Mouse (Mus musculus) T-cell, adult 66 days (primary cell): ENCODE data around the gene Olfr1218. TPM values are rescaled to one million over a fixed set of nuclear protein-coding genes. Genes with fewer than 3 reads are reported as not detected.

ENCODE experiments used
- total RNA-seq, 2 experiments: library from RNA; stranded (reverse); gene quantifications; 3 replicates in 1 of 2; 4 replicates in 1 of 2; pipeline ENCODE4 v1.2.4; 2023

Gene Olfr1218
- total RNA-seq, result not detected

DNA sequence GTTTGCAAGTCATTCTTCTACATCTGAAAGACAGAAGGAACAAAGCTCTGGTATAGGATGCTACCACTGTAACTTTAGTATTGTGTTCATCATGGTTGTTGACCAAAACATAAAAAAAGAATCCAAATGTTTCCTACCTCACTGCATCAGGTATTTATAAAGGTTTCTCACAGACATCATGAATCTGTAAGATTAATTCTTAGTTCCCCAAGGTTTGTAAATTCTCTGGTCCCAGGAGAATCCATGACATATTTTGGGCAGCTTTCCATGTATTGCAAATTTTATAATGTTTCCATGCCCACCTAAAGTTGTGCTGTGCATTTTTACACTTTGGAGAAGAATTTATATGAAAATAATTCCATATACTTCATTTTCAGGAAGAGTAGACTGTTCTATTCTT, at the start of gene Olfr1218:
Gene Olfr1218, minus strand, starts transcription at position 101 of the 400 bp plus-strand sequence.

DNA sequence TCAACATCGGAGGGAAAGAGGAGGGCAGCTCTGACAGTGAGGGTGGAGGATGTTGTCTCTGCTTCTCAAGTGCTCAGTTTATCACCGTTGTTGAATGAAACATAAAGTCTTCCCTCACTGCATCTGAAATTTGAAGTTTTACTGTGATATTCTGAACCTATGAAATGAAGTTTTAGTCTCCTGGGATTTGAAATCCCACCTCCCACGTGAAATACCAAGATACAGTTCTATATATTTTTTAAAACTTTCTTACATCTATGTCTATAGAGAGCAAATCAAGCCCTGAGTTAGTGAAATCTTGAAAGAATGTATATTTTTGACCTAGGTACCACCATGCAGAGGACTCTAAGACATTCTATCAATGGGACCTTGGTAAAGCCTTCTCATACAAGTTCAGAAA, 45.7 kb upstream of the Olfr1218 start, which contains the start of gene Olfr1220:
Gene Olfr1220, minus strand, starts transcription at position 101 of the 400 bp plus-strand sequence.

DNA sequence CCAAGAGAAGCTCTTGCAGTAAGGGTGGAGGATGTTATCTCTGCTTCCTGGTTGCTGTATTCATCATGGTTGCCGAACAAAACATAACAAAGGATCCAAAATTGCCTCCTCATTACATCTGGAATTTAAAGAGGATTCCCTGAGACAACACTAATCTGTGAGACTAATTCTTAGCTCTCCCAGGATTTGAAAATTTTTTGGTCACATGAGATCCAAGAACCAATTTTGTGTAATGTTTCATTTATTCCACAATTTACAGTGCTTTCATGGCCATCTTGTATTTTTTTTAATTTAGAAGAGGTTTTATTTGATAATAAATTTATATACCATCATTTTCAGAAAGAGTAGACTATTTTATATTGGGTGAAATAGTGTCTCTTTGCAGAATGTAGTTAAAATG, 22.4 kb upstream of the Olfr1218 start, which contains the start of gene Olfr1219:
Gene Olfr1219, minus strand, starts transcription at position 101 of the 400 bp plus-strand sequence.

DNA sequence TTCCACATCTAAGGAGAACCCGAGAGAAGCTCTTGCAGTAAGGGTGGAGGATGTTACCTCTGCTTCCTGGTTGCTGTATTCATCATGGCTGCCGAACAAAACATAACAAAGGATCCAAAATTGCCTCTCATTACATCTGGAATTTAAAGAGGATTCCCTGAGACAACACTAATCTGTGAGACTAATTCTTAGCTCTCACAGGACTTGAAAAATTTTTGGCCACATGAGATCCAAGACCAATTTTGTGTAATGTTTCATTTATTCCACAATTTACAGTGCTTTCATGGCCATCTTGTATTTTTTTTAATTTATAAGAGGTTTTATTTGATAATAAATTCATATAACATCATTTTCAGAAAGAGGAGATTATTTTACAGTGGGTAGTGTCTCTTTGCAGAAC, 29.0 kb downstream of the Olfr1218 start, which contains the start of gene Olfr1217:
Gene Olfr1217, minus strand, starts transcription at position 101 of the 400 bp plus-strand sequence.

DNA sequence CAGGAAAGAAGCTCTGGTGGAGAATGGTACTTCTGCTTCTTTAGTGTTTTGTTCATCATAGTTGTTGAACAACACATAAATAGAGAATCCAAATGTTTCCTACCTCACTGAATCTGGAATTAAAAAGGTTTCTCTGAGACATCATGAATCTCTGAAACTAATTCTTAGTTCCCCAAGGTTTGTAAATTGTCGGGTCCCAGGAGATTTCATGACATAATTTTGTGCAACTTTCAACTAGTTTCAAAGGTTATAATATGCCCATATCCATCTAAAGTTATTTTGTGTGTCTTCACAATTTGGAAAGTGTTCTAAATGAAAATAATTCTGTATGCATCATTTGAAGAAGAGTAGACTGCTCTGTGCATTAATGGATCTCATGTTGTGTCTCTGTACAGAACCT, 42.7 kb downstream of the Olfr1218 start, which contains the start of gene Olfr1216:
Gene Olfr1216, minus strand, starts transcription at position 101 of the 400 bp plus-strand sequence.

DNA sequence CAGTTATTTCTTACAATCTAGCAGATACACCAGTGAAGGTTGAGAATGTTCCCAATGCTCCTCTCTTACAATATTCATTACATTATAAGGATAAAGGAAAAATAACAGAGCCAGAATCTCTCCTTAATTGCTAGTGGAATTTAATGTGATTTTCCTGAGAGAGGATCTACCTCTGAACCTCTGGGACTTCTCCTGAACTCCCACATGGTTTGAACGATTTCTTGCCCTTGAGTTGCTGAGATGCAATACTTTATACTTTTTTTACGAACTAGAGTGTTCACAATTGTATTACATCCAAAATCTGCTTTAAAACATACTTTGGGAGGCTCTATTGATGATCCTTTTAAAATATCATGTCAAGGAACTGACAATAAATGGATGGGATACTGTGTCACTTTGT, 54.1 kb downstream of the Olfr1218 start, which contains the start of gene Olfr1215:
Gene Olfr1215, minus strand, starts transcription at position 101 of the 400 bp plus-strand sequence.

Other genes starting within 250 kb of the Olfr1218 start
- gene Olfr1202, start 246.7 kb downstream of the Olfr1218 start, total RNA-seq, result not detected
- gene Olfr1205, start 231.4 kb downstream of the Olfr1218 start, total RNA-seq, result not detected
- not detected for gene Olfr1204, start 211.9 kb downstream of the Olfr1218 start, total RNA-seq
- not detected for gene Olfr1206, start 198.0 kb downstream of the Olfr1218 start, total RNA-seq
- gene Olfr1208, start 158.9 kb downstream of the Olfr1218 start, total RNA-seq, result not detected
- not detected for gene Olfr1209, start 146.0 kb downstream of the Olfr1218 start, total RNA-seq
- not detected for gene Olfr1211, start 123.1 kb downstream of the Olfr1218 start, total RNA-seq
- not detected for gene Olfr1212, start 107.2 kb downstream of the Olfr1218 start, total RNA-seq
- gene Gm13762, start 80.9 kb downstream of the Olfr1218 start, total RNA-seq, result not detected
- not detected for gene Olfr1214, start 68.5 kb downstream of the Olfr1218 start, total RNA-seq
- not detected for gene Olfr1215, start 54.2 kb downstream of the Olfr1218 start, total RNA-seq
- gene Olfr1216, start 42.8 kb downstream of the Olfr1218 start, total RNA-seq, result not detected
- gene Olfr1217, start 29.1 kb downstream of the Olfr1218 start, total RNA-seq, result not detected
- not detected for gene Olfr1219, start 22.3 kb upstream of the Olfr1218 start, total RNA-seq
- gene Olfr1220, start 45.6 kb upstream of the Olfr1218 start, total RNA-seq, result not detected
- gene Olfr1221, start 56.1 kb upstream of the Olfr1218 start, total RNA-seq, result not detected
- gene Olfr1222, start 71.9 kb upstream of the Olfr1218 start, total RNA-seq, result not detected
- gene Olfr1223, start 90.4 kb upstream of the Olfr1218 start, total RNA-seq, result not detected
- not detected for gene Olfr1224-ps1, start 102.9 kb upstream of the Olfr1218 start, total RNA-seq
- gene Olfr1225, start 113.5 kb upstream of the Olfr1218 start, total RNA-seq, result not detected
- gene Olfr1226, start 138.9 kb upstream of the Olfr1218 start, total RNA-seq, result not detected
- gene Olfr1228, start 192.9 kb upstream of the Olfr1218 start, total RNA-seq, result not detected
- not detected for gene Olfr1229, start 226.8 kb upstream of the Olfr1218 start, total RNA-seq
- not detected for gene Olfr1230, start 236.1 kb upstream of the Olfr1218 start, total RNA-seq
- gene Olfr1231, start 245.9 kb upstream of the Olfr1218 start, total RNA-seq, result not detected